Mouse (Mus musculus) left cerebral cortex, postnatal 36 days (tissue): ENCODE data around the gene Agap1. TPM values are rescaled to one million over a fixed set of nuclear protein-coding genes. Genes with fewer than 3 reads are reported as not detected.

Experiments used
- DNase-seq, 2 experiments: peaks; one replicate each; pipeline ENCODE4 v3.0.0; 2021 to 2022; ENCODE audit warnings: low spot score in 2 of 2, mixed read lengths in 1 of 2
- intact Hi-C: fragments of 180-260 bp; cut with DNase I; formaldehyde crosslinking; loops from one replicate; pipeline ENCODE4 v1.15.1; 2025
- total RNA-seq, 2 experiments: library from RNA; stranded (reverse); gene quantifications; 2 replicates each; pipeline ENCODE4 v1.2.3; 2021

Agap1 gene
- total RNA-seq, result 100 to 1,000 TPM; 244 to 260 TPM

- intact Hi-C loops, result loop anchor here (5.0 to 10.0 kb wide), 4 partner anchors 68 to 217 kb away; no protein-coding TSS in a partner anchor
- peak; percentile 92 to 95 for DNase-seq
Observed at GRCm38 (mm10) chr1:89454196-89455123, at the start of gene Agap1. Gene Agap1, plus strand, starts transcription at chr1:89454806.

DNA sequence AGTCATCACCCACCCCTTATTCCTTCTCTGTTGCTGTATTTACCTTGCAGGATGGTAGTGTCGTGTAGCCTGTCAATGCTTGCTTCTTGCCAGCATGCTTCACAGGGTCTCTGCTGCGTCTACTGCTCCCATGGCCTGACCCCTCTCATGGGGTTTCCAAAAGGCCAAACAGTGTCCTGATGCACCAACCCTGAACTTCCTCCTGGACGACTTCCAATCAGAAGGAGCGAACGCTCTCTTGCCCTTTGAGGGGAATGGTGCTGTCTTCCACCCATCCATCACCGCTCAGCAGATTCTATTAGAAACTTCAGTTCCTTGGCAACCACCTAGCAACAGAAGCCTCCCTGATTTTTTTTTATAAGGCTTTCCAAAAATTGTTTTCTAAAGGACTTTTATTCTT is 48.6 kb upstream of the Agap1 start:
- DNase-seq, result no peak
- intact Hi-C loops, result no loop called here

DNA sequence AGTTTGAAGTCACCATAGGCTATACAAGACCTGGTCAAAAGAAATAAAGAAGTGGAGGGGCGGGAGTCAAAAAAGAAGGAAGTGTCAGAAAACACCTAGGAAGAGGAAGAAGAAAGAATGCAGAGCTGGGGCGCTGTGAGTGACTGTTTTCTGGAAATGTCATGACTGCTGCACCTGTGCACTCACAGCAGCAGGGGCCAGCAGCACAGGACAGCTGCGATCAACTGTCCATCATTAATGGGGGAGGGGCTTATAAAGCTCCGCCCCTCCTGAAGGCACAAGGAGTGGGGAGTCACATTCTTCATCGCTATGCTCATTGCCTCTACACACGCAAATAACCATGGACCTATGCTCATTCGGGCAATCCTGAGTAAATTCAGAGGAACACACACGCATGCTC is 46.6 kb upstream of the Agap1 start:
- intact Hi-C loops, result no loop called here
- no peak for DNase-seq

DNA sequence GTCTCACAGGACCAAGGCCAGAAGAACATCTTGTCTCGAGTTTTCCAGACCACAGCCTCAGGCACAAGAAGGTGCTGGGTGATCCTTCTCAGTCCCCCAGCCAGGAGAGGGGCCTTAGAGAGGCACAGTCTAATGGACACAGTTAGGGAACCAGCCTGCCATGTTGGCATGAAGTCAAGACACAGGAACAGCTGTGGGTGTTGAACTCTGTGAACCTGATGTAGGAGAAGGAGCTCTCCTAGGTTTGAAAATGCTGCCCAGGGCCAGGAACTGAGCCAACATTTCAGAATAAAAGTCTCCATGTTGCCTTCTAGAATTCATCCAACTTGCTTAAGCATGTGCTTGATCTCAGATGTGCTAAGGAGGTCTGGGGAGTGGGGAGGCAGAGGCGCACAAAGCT is 41.5 kb upstream of the Agap1 start:
- intact Hi-C loops, result no loop called here
- DNase-seq, result no peak

DNA sequence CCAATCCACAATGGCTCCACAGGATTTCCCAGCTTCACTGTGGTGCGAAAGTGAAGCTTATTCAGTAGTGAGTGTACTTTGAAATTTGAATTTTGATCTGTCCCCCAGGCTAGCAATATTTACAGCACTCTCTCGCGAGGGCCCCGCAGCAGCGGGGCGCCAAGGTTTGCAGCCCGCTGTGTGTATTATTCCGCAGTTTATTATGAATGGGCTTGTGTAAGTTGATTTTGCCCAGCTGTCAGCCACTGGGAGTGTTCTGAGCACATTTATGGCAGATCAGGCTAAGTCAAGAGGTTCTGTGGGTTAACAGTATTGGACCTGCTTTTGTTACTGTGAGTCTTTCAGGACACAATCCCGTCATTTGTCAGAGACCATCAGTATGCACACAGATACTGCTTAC is 40.0 kb upstream of the Agap1 start:
- intact Hi-C loops, result no loop called here
- DNase-seq, result no peak

DNA sequence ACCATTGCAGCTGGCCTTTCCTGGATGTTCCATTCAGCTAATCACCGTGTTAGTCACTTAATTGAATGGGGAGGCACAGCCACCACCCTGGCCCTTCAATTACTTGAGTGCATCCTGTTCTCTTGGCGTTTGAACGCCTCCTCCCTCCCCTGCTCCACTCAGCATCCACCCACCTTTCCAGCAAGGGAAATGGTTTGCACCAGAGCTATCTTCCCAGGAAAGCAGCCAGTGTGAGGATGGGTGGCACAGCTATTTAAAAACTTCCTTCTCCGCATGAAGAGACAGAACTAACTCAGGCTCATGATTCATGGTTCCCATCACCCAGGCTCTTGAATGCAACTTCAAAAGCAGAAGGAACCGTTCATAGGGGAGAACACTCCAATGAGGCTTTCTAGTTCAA is 37.7 kb upstream of the Agap1 start:
- intact Hi-C loops, result no loop called here
- peak; percentile 63 to 75 for DNase-seq

DNA sequence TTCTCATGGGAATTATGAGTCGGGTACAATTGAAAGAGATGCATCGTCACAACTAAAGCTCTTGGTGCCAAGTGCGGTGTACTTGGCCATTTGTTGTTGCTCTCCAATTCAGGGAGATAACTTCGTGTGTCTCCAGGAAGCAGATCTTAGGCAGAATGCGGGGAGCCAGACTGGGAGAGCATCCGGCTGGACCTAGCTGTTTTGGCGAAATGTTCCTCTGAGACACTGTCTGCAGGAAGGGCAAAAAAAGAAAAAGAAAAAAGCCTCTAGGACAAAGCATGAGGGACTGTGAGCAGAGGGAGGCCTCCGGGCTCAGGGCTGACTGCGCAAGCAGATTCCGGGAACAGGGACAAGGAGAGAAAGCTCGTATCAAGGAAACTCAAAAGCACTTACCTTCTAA is 34.0 kb upstream of the Agap1 start:
- DNase-seq, result no peak
- intact Hi-C loops, result no loop called here

GRCm38 (mm10) chr1:89421401-89421800 is 33.2 kb upstream of the Agap1 start:
- DNase-seq, result no peak
- intact Hi-C loops, result no loop called here

GRCm38 (mm10) chr1:89424563-89424962 is 30.0 kb upstream of the Agap1 start:
- intact Hi-C loops, result no loop called here

GRCm38 (mm10) chr1:89426137-89426536 is 28.5 kb upstream of the Agap1 start:
- intact Hi-C loops, result no loop called here
- DNase-seq, result no peak

More at GRCm38 (mm10) chr1:89424563-89424962, 30.0 kb upstream of the Agap1 start:
- DNase-seq, result no peak

GRCm38 (mm10) chr1:89428671-89429070 is 25.9 kb upstream of the Agap1 start:
- intact Hi-C loops, result no loop called here
- DNase-seq, result no peak

GRCm38 (mm10) chr1:89429946-89430640 is 24.5 kb upstream of the Agap1 start:
- no peak for DNase-seq
- intact Hi-C loops, result no loop called here

- intact Hi-C loops, result no loop called here
- no peak for DNase-seq
Observed at GRCm38 (mm10) chr1:89439351-89439750, 15.3 kb upstream of the Agap1 start.

DNA sequence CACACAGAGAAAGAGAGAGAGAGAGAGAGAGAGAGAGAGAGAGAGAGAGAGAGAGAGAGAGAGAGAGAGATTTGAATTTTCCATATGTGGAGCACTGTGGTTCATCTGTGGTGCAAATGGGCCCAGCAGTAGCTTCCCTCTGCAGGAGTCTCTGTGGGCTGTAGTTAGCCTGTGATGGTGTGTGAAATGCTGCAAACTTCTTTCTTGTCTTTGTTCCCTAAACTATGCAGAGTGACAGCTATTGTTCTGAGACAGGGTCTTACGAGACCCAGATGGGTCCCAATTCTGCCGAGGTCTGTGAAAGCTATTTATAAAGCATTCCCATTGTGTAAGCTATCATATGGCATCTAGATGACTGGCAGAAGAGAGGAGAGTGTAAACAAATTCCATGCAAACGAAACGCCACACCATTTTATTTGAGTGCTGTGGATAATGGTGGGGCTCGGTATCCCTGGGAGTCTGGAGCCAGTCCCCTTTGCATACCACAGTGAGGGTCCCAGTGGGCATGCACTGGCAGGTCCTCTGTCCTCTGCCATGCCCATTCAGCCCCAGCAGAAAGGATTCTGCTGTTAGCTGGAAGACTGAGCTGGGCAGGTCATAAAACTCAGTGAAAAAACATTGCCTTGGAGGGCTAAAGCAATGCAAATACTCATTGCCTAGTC is 13.2 kb upstream of the Agap1 start:
- DNase-seq, result no peak
- intact Hi-C loops, result no loop called here

DNA sequence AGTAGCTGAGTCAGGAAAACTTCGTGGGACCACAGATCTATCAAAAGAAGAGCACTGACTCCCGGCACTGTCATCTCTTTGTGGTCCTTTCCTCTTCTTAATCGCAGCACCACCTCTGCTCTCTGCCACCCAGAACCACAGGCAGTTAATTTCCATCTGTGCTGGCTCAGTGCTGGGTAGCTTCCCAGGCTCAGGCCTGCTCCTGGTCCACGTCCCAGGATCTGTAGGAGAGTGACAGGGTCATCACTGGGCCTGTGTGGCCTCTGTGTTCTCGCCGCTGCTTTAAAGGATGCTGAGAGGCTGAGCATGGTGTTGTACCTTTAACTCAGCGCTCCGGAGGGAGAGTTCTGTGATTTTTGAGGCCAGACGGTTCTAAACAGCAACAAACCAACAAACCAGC is 11.1 kb upstream of the Agap1 start:
- intact Hi-C loops, result no loop called here
- DNase-seq, result no peak

- DNase-seq, result no peak
- intact Hi-C loops, result no loop called here
Observed at GRCm38 (mm10) chr1:89444014-89444413, 10.6 kb upstream of the Agap1 start.

DNA sequence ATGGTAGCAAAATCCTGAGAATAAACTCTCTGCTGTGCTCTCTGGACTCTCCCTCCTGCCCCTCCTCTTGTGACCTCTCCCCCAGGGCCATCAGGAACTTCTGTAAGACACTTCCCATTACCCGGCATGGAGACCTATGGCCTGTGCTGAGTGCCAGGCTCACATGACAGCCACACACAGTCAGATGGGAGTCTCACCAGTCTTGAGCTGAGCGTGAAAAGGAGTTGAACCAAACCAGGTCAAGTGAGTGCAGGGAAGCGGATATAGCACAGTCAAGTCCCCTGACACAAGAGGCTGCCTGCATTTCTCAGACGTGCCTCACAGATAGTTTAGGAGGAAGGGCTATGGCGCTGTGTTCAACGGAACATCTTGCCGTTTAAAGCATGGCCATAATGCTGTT is 4.5 kb upstream of the Agap1 start:
- no peak for DNase-seq
- intact Hi-C loops, result loop anchor here (5.0 to 10.0 kb wide), 3 partner anchors 135 to 213 kb away; no protein-coding TSS in a partner anchor

- no peak for DNase-seq
- intact Hi-C loops, result loop anchor here (5.0 to 10.0 kb wide), 3 partner anchors 133 to 215 kb away; no protein-coding TSS in a partner anchor
Observed at GRCm38 (mm10) chr1:89452138-89452537, 2.5 kb upstream of the Agap1 start.

GRCm38 (mm10) chr1:89453666-89454065 is 940 bp upstream of the Agap1 start:
- intact Hi-C loops, result loop anchor here (5.0 to 10.0 kb wide), 3 partner anchors 131 to 216 kb away; no protein-coding TSS in a partner anchor

More at GRCm38 (mm10) chr1:89453666-89454065, 940 bp upstream of the Agap1 start:
- DNase-seq, result no peak
